Mouse (Mus musculus): ENCODE measurements at regions not wholly inside any gene's neighbourhood (a gene's known extent, or its start where the extent isn't known, plus 50 kb on each side); places are given as distances from the start of the nearest gene placed in this dataset.
"Not testable (repeated sequence)": the region's sequence is repeated elsewhere in the genome, so short reads cannot be mapped to it uniquely, and the experiment has no call there.

GRCm38 (mm10) chrX:93917367-93917766 is 51.1 kb upstream of the AU015836 start:
- TF ChIP-seq POLR2A (IDR thresholded peaks at IDR 0.05; ENCODE audit: borderline replicate concordance, control insufficient read depth, low read depth, low read length); CTCF (IDR thresholded peaks at IDR 0.05; ENCODE audit: control insufficient read depth, insufficient read depth, low read length): not testable (repeated sequence)

All from bone marrow, adult 2 months (tissue).